Mouse (Mus musculus) brain, embryonic 14.5 days (tissue): ENCODE measurements around the gene Nomo1.

ENCODE experiments used
- CTCF ChIP-seq: fragments of 200-500 bp; IDR thresholded peaks from 2 replicates; pipeline ENCODE4 v1.5.1; 2012; ENCODE audit warnings: inconsistent platforms, mild to moderate bottlenecking, moderate library complexity, borderline replicate concordance; ENCODE audit not compliant: insufficient read depth, insufficient read length; ENCODE audit errors: extremely low read depth
- POLR2A ChIP-seq: fragments of 200-500 bp; IDR thresholded peaks from 2 replicates; pipeline ENCODE4 v1.6.1; 2012; ENCODE audit warnings: mild to moderate bottlenecking, inconsistent platforms, borderline replicate concordance; ENCODE audit not compliant: poor library complexity, insufficient read depth, insufficient read length, severe bottlenecking; ENCODE audit errors: extremely low read depth

DNA sequence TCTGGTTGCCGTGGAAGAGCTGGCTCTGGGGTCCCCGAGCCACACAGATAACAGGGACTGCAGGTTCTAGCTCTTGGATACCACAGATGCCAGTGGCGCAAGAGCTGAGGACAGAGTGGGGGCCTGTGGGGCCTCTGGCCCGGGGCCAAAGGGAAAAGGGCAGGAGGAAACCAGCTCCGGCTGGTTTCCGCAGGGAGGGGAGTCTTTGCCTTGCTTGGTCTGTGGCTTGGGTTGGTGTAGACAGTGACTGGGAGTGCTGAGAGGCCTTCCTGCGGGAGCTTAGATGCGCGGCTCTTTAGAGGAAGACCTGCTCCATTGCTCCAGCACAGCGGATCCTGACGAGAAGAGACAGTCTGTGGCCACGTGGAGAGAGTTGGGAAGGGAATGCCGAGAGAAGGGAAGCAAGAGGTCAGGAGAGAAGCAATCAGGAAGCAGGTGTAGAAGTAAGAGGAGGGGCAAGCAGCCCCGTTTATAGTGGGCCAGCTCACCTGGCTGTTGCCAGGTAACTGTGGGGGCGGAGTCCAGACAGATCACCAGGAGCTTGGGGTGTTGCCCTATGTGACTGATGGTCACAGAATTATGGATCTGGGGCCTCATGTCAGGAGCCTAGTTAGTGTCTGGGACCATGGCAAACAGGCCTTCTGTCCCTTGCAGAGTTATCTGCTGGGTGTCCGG is 51.5 kb downstream of the Nomo1 start:
- TF ChIP-seq CTCF (no peak), POLR2A (no peak)
